Mouse (Mus musculus) adrenal gland, adult 8-10 months (tissue): Measurements from ENCODE around the gene Ogg1. TPM values are rescaled to one million over a fixed set of nuclear protein-coding genes. Genes with fewer than 3 reads are reported as not detected.
"Not testable (repeated sequence)": the region's sequence is repeated elsewhere in the genome, so short reads cannot be mapped to it uniquely, and the experiment has no call there.

Experiments used
- DNase-seq: peaks from one replicate; pipeline ENCODE4 v3.0.0; 2022
- total RNA-seq, 4 experiments: library from RNA; stranded (reverse); gene quantifications; 2 replicates each; pipeline ENCODE4 v1.2.4; 2022

Gene Ogg1
- total RNA-seq, 4 experiments from 2014 or later: 14.4 to 21.7 (median 17.1) TPM

DNA sequence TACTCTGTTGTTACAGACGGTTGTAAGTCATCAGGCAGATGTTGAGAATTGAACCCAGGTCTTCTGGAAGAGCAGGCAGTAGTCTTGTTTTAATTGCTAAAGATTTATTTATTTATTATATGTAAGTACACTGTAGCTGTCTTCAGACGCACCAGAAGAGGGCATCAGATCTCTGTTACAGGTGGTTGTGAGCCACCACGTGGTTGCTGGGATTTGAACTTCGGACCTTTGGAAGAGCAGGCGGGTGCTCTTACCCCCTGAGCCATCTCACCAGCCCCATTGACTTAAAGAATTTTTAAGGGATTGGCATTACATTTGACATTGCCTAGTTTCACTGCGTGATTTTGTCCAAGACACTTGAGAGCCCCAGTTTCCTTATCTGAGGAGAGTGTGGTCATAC lies 6.0 kb downstream of the Ogg1 start:
- DNase-seq: not testable (repeated sequence)

DNA sequence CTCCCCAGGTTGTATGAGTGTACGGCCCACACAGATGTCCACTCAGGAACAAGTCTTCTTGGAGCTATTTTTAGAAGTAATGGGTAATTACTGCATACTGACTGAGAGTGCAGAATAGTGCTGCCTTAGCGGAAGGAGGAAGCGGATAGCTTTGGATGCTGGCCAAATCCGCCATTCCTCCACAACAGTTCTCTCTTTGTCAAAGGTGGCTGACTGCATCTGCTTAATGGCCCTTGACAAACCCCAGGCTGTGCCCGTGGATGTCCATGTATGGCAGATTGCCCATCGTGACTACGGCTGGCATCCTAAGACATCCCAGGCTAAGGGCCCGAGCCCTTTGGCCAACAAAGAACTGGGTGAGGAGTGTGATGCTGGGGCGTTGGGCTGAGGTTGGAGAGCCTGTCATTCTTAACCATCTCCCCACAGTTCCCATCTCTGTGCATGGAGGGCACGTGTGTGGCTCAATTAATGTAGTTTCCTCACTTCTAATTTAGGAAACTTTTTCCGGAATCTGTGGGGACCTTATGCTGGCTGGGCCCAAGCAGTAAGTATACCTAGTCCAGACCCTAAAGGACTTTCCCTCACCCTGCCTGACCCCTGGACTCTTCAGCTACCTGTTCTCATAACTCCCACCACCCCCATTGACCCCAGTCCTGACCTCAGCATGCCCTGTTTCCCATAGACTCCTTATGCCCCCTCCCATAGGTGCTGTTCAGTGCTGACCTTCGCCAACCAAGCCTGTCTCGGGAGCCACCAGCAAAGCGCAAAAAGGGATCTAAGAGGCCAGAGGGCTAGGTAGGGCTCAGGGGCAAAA lies 6.6 kb downstream of the Ogg1 start:
- DNase-seq: no peak

DNA sequence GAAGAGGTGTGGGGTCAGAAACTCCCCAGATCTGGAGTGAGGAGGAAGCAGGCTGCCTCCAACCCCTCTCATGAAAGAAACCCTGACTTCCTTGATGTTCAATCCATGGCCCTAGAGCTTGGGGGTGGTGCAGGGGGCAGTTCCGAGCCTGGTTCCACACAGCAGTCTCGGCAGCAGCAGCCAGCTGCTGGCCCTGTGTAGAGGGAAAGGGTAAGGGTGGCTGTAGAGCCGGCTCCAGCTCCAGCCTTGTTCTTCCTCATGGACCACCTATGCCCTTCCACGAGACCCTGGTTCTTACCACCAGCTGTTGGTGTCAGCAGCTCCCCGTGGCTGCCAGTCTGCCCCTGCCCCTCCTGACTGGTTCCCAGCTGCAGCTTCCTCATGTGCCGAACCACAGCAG lies 7.4 kb downstream of the Ogg1 start:
- no peak for DNase-seq

DNA sequence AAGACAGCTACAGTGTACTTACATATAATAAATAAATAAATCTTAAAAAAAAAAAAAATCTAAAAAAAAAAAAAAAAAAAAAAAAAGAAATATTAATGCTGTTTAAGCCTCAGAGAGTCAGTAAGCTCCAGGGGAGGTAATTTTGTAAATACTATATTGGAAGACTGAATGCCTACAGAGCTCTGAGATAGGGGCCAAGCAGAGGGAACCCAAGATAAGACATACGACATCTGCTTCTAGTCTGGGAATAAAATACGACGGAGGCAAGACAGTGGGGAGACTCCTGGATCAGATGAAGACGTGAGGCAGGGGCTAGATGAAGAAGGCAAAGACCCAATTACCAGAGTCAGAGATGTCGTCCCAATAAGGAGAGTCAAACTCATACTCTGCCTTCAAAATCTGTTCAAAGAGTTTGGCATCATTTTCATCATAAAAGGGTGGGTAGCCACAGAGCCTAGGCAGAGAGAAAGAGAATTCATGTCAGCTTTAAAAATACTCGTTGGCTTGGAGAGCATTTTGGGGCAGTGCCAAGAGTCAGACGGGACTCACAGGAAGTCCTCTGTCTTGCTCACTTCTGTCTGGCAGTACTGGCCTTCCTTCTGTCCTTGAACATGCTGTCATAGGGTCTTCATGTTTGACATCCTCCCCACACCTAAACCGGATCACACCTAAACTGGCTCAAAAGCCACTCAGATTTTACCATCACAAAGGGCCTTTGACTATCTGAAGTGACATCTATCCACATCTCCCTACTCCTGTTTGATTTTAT lies 10.3 kb downstream of the Ogg1 start:
- no peak for DNase-seq

DNA sequence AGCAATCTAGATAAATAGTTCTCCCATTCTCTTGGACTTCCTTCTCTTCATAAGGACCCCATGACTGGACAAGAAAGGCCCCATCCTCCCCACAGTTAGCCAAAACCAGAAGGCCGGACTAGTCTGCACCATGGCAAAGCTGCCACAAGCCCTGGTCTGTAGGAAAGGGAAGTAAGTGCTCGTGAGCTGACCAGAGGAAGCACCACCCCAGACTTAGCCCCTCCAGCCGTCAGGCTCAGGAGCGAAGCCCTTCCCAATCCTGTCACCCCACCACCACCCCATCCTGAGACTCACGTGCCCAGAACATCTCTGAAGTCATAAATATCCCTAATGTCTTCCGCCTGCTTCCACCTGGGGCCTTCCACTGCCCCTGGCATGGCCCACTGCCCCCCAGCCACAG lies 14.8 kb downstream of the Ogg1 start:
- DNase-seq: no peak

DNA sequence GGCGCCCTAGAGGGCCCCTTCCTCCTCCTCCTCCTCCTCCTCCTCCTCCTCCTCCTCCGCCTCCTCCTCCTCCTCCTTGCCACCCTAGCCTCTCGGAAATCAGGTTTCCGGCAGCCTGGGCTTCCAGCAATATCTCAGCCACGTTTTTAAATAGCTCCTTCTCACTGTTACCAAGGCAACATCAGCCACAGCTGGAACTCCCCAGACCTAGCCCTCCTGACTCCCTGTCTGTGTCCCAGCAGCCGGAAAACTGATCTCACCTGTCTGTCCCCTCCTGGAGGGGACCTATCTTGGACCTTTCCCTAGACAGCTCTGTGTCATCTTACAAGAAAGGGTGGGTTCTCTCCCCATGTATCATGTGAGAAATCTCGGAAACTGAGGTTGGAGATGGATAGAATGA lies 15.5 kb downstream of the Ogg1 start:
- DNase-seq: no peak

DNA sequence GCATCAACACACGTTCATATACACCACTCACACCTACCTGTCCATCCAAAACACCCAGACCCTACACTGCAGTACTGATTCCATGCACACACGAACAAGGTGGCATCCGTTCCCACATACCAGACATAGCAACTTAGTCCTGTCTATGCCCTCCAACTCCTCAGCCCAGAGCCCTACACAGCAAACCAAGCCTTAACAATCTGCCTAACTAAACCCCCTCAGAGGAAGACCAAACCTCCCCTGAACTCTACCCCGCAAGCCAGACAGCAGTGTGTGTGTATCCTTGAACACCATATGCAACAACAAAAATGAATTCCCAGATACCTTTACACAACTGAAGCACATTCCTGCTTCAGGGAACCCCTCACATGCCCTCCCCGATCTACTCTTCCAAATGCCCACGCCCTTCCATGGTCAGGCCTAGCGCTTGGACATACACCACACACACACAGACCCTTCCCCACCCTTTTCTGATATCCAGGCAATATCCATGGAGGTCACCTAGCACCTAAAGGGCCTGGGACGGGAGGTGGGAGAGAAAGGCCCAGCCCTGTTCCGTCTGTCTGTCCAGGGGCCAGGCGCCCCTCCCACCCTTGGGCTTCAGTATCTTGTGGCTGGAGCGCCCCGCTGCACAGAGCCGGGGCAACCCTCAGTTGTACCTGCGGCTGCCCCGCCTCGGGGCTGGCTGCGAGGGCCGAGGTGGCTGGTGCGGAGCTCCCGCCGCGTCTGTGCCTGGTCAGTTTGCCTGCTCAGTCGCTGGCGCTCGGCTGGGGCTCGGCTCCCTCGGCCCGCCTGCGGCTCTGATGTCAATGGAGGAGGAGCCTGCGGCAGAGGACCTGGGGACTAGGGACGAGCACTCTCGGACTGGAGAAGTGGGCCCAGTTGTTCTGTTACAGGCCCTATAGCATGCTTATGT lies 16.7 kb downstream of the Ogg1 start, which contains the start of gene Camk1:
Gene Camk1, minus strand, starts transcription at position 808 of the 916 bp plus-strand sequence.
- DNase-seq: peak; percentile 83

DNA sequence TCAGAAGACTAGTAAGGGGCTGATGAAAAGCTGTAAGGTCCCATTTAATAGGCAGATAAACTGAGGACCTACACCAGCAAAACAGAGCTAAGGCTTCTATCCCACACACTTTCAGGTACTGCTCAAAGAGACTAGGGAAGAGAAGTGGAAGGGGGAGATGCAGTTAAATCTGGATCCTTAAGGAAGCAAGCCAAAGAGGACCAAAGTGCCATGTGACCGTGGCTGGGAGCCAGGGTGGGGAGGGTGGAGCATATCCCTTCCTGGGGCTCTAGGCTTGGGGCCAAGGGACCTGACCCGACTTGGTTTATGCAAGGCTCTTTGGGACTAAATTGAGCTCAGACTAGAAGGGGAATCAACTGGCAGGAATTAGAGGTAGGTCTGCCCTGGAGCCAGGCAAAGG lies 17.5 kb downstream of the Ogg1 start:
- DNase-seq: peak; percentile 77

DNA sequence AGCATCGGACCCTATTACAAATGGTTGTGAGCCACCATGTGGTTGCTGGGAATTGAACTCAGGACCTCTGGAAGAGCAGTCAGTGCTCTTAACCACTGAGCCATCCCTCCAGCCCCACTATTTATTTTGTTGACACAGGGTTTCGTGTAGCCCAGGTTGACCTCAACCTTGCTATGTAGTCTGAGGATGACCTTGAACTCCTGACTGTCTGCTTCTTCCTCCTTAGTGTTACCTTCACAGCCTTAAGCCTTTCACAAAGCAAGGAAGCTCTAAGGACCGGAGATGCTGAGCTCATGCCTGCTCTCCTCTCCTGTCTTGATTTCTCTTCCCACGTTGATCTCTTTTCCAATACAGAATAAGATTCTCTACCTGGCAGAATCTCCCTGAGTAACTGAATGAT lies 20.1 kb downstream of the Ogg1 start:
- no peak for DNase-seq

DNA sequence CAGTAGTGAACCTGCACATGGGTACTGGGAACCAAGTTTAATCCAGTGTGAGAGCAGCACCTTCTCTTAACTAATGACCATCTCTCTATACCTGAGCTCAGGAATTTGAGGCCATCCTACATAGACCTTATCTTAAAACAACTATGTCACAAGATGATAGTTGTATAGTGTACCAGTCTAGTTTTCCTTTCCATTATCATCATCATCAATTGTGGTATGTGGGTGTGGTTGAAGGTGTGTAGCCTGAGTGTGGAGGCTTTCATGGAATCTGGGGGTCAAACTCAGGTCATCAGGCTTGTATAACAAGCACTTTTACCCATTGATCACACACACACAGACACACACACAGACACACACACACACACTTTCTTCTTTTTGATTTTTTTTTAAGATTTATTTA lies 23.8 kb downstream of the Ogg1 start:
- DNase-seq: no peak

DNA sequence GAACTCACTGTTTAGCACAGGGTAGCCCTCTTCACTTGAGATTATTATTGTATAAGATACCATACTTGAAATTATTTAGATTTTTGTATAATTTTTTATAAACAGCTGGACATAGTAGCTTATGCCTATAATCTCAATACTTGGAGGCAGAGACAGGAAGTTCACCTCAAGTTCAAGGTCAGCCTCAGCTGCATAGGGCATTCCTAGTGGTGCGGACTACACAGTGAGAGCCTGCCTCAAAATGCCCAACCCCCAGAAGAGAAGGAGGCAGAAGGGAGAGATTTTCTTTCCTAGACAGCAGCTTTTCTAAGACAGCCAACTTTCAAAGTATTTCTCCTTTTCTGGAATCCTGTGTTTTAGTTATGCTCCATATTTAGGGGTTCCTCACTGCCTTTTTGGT lies 24.4 kb downstream of the Ogg1 start:
- no peak for DNase-seq

DNA sequence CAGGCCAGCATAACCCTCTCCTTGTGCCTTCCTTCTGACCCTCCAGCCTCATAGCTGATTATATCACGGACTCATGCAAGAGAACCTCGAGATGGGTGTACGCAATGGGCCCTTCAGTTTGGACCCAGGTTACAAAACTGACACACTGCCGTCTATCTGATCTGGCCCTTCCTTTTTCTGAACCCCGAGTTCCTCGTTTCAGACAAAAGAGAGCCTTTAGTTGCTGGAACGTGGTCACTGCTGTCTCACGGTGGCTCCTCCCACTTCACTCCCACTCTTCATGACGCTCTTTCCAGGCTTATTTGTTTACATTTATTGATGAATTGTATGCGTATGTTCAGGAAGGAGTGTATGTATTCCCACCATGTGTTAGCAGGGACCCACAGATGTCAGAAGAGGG lies 24.9 kb downstream of the Ogg1 start:
- DNase-seq: no peak

DNA sequence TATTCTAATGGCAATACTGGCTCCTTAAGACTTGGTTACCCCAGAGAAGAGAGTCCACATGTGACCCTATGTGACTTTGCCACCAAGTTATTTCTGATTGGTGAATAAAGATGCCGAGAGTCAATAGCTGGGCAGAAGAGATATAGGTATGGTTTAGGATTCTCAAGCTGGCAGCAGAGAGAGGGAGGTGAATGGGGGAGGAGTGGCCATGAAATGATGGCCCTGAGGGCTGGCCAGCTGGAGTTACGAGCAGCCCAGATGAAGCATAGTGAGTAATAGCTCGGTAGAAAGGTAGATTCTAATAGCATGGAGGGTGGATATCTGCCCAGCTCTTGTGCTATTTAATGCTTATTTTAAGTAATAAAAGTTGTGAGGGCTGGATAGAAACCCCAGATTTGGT lies 26.0 kb downstream of the Ogg1 start:
- no peak for DNase-seq

DNA sequence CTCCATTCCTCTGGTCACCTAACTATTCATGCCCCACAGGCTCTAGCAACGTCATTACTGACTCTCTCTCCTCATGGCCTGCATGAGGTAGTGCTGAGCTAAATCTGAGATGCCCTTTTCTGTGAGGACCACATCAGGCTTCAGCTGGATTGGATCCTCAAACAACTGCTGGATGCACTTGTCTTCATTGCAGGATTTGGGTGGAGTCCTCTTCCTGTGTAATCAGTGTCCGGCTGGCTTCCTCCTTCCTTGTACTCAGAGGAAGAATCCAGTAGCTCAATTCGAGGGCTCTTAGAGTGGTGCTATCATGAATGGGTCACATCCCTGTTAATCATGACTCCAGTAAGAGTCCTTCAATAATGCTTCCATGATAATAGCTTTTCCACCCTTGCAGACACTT lies 26.9 kb downstream of the Ogg1 start:
- DNase-seq: no peak

DNA sequence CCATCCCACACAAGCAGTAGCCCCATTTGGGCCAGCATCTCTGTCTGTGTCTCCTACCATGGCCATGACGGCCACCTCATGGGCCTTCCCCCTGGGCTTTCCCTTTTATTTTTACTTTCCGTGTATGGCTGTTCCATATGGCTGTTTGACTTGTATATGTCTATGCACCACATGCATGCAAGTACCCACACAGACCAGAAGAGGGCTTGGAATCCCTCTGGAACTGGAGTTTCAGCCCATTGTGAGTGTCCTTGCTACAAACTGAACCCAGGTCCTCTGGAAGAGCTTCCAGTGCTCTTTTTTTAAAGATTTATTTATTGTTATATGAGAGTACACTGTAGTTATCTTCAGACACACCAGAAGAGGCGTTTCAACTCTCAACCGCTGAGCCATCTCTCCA lies 34.7 kb downstream of the Ogg1 start:
- DNase-seq: no peak

DNA sequence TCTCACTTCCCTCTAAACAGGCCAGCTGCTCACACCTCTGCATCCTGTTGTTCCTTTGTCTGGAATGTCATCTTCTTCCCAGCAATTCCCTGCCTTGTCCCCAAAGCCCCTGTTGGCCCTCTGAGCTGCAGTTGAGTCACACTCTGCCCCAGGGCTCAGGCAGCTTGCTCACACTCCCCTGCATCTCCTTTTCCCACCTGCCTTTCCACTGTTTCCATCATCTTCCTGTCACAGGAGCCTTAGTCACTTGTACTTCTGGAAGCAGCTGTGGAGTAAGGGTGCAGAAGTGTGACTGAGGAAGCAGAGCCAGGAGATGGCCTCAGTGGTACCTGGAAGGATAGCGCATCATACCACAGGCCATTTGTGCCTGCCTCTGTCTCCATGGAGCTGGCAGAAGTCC lies 35.5 kb downstream of the Ogg1 start:
- no peak for DNase-seq

DNA sequence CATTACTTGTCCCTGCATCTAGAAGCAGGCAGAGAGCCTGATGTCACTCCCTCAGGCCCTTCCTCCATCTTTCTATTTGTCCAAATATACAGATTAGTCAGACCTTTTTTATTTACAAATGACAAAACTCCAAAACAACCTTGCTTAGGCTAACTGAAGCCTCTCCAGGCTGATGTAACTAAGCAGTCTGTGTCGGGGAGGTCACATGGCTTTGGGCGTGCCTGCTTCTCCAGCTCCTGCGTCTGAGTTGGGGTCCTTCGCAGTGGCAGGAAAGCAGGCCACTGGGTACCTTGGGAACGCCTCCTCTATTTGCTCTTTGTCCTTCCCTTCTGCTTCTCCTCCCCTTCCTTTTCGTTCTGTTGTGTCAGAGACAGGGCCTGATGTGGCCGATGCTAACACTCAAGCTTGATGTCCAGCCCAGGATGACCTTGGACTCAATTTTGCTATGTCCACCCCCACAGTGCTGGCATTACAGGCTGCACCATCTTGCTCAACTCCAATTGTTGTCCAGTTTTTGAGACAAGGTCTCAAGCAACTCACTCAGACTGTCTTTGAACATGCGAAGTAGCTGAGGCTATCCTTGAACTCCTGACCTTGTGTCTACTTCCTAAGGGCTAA lies 37.9 kb downstream of the Ogg1 start:
- DNase-seq: peak; percentile 69

DNA sequence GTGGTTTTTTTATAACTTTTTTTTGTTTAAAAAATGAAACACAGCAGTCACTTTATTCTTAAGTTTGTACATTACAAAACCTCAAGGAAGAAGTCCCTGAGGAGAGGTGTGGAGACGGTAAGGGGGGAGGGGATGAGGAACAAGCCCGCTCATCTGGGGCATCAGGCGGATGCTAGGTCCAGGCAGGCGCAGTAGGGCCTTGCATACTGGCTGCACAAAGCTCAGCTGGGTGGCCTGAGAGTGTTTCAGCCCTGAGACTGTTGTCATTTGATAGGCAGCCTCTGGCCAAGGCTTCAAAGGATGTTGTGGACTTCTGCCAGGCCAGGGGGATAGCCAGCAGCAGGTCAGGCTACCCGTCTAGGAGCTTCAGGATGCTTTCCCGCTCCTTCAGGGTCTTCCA lies 39.9 kb downstream of the Ogg1 start:
- no peak for DNase-seq

DNA sequence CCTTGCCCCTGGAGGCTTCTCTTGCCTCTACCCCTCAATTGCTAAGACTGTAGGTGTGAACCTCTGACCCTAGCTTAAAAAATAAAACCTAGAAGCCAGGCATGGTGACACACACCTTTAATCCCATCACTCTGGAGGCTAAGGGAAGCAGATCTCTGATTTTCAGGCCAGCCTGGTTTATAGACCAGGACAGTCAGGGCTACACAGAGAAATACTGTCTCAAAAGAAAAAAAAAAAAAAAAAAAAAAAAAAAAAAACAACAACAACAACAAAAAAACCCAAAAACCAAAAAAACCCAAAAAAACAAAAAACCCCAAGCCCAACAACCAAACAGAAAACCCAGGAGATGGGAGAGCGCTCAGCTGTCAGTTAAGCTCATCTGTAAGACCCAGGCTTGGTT lies 40.8 kb downstream of the Ogg1 start:
- no peak for DNase-seq

DNA sequence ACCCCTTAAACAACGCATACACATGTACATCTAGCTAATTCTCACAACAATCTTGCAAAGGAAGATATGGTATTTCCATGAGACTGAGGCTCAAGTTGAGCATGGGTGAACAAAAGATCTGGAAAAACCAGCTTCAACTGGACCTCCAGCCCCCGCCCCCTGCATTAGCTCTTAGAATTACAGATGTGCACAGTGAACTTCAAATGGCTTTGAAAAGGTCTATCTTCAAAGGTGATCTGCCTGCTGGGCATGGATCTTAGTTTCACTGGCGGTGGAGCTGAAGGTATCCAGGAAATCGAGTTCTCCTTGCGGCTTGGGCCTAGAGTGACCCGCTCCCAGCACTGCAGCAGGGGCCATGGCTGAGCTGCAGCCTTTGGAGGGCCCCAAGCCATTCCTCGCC lies 41.4 kb downstream of the Ogg1 start:
- no peak for DNase-seq

DNA sequence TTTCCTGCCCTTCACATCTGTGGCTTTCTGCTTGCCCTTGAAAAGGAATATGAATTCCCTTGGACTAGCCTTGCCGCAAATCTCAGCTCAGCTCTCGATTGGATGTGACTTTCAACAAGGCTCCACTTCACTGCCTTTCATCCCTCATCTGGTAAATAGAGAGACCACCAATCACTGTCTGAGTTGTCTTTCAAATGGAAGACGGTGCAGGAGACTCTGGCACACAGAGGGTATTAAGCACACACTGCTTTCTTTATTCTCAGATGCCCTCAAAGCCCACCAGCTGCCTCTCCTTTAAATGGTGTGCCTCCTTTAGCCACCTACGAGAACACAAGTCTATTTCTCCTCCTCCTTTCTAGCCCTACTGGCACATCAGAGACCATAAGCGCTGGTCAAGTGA lies 41.8 kb downstream of the Ogg1 start:
- no peak for DNase-seq

DNA sequence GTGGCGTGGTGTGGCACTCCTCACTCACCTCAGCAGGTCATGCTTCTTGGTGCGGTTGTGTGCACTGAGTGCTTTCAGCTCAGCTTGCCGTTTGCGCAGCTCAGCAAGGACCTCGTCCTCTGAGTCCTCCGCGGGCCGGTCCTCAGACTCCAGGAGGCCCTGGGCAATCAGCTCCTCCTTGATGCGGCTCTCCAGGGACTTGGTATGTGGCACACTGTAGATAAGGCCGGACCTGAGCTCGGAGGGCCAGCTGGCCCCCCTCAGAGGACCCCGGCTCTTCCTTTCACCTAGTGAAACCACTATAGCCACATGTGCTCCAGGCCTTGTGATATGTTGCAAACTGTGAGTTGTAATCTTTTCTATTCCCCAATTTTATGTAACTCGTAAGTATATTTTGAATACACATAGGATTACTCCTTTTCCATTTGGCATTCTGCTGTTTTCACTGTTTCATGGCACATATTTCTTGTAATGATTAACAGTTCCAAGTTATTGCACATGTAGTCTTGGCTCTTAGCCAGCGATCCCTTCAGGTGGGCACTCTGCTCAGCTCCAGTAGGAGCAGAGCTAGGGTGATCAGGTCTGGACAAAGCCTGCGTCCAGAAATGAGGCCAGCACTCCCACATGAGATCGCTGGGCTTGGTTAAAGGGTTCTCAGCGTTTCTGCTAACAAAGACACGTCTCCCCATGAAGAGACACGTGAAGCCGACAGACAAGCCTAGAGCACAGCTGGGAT lies 43.6 kb downstream of the Ogg1 start:
- DNase-seq: no peak
